Mouse (Mus musculus) testis, postnatal 10 days (tissue): ENCODE measurements around the gene Nphs2.
A peak's percentile ranks its signal among the peaks of the same experiment; 100 is the strongest.
"Not testable (repeated sequence)": the region's sequence is repeated elsewhere in the genome, so short reads cannot be mapped to it uniquely, and the experiment has no call there.

Experiments used
- DNase-seq: peaks from one replicate; pipeline ENCODE4 v3.0.0; 2021; ENCODE audit warnings: low spot score

The Nphs2 gene

DNA sequence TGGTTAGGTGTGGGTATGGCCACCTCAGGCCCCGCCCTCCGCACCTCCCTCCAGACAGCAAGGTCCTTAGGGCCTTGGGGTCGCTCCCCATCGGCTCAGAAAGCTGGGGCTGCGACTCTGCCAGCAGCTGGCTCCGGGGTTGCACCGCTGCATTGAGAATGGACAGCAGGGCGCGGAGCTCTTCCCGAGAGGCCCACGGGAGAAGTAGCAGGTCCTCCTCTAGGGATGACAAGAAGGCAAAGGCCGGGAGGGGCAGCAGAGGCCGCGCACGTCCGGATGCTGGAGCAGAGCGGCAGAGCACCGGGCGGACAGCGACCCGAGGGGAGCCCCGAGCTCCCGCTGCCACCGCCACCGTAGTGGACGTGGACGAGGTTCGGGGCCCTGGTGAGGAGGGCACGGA, at the start of gene Nphs2:
TSS of gene Nphs2 (plus strand) at position 98 of the 400 bp plus-strand sequence.
- DNase-seq = peak; percentile 49

GRCm38 (mm10) chr1:156263352-156263751, 47.2 kb upstream of the Nphs2 start:
- peak; percentile 80 for DNase-seq

GRCm38 (mm10) chr1:156263946-156264345, 46.6 kb upstream of the Nphs2 start:
- DNase-seq = no peak

- DNase-seq = not testable (repeated sequence)
These were observed 42.0 kb upstream of the Nphs2 start for GRCm38 (mm10) chr1:156268546-156268945.

GRCm38 (mm10) chr1:156270471-156270870, 40.1 kb upstream of the Nphs2 start:
- no peak for DNase-seq

DNA sequence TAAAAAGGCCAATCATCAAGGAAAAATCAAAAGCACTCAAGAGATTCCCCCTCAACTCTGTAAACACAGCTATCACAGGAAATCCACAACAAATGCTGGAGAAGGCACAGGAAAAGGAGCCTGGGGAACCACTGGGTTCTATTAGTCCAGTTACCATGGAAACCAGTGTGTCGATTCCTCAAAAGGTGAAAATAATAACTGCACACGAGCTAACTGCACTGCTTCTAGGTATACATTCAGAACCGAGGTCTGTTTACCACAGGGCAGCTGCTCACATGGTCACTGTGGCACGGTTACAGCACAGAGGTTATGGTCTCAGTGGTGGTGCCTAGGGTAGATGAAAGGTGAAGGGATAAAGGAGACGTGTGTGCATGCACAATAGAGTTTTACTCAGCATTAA, 38.9 kb upstream of the Nphs2 start:
- DNase-seq = no peak

GRCm38 (mm10) chr1:156273647-156274046, 36.9 kb upstream of the Nphs2 start:
- no peak for DNase-seq

DNA sequence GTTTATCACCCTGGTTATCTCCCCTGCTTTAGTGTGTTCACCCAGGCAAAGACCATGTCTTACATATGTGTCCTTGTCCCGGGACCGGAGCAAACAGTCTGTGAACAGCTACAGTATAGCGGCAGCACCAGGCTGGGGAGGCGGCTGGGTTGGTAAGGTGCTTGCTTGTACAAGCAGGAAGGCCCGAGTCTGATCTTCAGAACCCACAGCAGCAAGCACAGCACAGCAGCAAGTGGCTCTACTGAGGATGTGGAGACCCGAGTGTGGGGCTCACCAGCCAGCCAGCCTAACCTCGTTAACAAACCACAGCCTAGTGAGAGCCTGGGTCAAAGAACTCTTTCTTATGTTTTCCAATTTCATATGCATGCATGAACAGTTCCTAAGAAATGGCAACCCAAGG, 30.4 kb upstream of the Nphs2 start:
- no peak for DNase-seq

DNA sequence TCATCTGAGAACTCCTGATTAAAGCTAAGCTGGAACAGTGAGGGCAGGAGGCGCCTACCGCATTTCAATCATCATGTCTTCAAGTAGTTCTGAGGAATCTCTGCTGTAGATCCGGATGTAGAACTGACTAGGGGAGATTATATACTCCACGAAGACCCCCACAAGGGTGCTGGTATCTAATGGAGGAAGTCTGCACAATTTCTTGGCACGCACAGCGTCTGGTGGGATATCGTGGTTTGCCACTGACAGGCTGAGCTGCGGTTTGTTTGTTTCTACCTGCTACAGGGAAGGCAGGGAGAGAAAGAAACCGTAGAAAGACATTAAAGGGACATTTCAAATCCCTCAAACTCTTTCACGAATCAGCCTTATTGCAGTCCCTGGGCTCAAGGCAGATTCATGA, 26.3 kb upstream of the Nphs2 start:
- no peak for DNase-seq

DNA sequence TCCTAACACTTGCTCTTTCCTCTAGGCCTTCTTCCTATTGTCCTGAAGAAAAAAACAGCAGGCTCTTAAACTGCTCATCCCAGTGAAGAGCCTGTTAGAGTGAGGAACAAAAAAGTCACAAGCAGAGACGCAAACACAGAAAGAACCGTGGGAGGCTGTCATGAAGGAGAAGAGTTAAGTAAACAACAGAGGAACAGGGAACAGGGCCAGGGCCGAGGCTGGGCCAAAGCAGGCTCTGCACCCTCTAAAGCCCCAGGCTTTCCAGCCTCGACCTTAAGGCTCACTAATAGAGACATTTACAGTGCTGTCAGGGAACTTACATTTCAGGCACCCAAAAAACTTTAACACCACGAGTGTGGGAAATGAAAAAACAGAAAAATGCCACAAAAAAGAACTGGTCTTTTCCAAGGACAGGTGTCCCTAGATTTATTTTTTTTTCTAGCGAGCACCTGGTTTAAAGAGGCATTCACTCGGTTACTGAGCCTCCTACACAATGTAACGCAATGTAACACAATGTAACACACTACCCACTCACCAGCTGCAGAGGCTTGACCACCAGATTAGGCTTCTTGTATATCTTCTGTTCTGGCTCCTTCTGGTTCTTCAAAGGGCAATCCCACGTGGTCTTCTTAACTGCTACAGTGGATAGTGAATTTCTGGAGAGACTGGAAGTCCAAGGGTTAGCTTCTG, 25.5 kb upstream of the Nphs2 start:
- peak; percentile 60 for DNase-seq

GRCm38 (mm10) chr1:156285541-156285896, 25.0 kb upstream of the Nphs2 start:
- DNase-seq = peak; percentile 49

DNA sequence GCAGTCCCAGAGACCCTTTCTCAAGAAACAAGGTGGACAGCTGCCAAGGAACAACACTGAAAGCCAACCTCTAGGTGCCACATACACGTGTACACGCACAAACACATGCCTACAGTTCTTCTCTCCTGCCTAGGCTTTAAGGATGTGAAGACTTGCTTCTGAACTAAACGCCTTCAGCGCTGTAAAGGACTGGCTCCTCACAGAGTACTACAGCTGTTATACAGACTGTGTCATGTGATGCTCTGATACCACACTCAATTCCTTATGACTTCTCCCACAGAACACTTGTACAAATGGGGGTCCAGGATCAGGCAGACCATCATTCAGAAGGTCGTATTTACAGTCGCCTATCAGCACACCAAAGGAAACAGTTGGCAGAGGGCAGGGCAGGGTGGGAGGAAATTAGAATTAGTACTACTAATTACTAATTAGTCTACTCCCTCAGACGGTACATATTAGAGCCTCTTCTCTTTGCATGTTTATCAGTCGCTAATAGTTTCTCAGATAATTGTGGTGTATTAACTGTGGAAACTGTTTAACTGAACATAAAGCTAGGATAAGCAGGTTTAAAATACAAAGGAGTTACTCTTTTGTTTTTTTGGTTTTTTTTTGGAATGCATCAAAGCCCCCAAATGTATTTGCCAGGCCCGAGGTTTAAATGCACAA, 21.8 kb upstream of the Nphs2 start:
- DNase-seq = no peak

- DNase-seq = not testable (repeated sequence)
These were observed 21.3 kb upstream of the Nphs2 start for GRCm38 (mm10) chr1:156289222-156289587.

- no peak for DNase-seq
These were observed 20.5 kb upstream of the Nphs2 start for GRCm38 (mm10) chr1:156290016-156290415.

DNA sequence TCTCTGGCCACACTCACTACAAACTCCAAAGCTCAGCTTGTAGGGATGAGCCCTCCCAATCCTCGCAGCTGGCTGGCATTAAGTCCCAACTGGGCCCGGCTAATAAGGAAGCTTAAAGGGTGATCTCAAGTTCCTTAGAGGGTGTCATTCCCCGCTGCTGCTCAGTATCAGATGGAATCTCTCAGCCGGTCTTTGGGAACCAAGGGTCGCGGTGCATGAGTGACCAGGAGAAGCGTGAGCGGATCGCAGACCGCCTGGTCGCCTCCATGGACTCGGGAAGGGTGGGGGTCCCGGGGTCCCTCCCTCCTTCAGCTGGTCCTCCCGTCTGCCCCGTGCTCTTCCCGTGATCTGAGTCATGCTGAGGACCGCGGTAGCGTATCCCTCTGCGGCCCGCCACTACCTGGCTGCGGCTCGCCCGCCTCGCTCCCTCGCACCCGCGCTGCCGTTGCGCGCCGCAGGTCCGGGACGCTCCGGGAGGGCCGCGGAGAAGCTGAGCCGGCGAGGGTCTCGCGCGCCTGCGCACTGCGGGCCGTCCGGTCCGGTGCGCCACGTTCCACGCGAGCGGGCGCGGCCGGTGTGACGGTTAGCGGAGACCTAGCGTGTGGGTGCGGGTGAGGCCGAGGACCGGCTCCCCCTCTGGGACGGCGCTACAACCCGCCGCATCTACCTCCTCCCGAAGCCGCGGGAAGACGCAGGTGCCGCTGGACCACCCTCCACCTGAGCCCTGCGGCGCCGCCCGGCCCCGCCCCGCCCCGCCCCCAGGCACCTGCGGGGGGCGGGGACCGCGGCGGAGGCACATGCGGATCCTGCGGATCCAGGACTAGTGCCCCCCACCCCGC, 7.4 kb upstream of the Nphs2 start, which contains the start of gene Tdrd5:
TSS of gene Tdrd5 (minus strand) at position 754 of the 839 bp plus-strand sequence.
- DNase-seq = peak; percentile 63

GRCm38 (mm10) chr1:156308595-156308994, 1.9 kb upstream of the Nphs2 start:
- no peak for DNase-seq

DNA sequence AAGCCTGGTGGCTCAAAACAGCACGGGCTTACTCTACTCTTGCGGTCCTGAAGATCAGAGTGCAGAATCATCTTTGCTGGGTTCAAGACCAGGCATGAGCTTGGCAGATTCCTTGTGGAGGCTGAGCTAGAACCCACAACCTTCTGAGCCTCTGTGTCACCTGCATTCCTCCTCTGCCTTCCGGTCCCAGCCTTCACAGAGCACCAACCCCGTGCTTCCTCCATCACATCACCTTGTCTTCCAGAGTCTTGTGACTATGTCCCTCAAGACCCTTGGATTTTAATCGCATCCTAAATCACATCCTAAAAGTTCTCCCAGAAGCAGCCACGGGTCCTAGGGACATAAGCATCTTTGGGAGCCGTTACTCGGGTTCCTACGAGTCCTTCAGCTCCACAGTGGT, 12.6 kb downstream of the Nphs2 start:
- no peak for DNase-seq

- DNase-seq = no peak
These were observed 30.3 kb downstream of the Nphs2 start for GRCm38 (mm10) chr1:156340847-156341246.

DNA sequence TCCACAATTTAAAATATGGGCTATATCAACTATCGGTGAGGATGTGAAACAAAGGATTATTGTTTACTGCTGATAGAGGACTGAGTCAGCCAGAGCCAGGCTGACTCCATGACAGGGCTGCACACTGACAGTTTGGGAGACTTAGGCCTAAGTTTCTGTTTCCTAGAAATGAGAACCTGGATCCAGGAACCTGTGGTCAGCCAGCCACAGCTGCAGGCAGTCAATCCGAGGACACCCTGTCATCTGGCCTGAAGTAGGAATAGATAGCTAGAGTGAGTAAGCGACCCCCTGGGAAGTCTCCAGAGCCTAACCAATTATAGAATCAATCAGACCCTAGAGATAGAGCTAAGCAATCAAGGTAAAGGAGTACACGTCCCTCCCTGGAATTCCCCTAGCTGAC, 33.9 kb downstream of the Nphs2 start:
- DNase-seq = no peak

- no peak for DNase-seq
These were observed 35.1 kb downstream of the Nphs2 start for GRCm38 (mm10) chr1:156345633-156346032.

DNA sequence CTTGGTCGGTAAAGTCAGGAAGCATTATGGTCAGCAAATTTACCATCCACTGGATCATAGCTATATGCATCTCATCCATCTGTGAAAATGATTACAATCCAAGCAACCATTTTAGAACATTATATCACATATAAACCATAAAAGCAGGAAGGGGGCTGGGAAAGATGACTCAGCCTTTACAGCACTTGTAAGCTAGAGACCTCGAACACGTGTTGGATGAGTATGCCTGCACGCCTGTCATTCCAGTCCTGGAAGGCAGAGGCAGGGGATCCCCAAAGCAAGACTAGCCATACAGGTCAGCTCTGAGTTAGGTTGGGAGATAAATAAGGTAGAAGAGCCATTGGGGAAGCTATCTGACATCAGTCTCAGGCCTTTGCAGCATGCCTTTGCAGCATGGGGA, 38.5 kb downstream of the Nphs2 start:
- DNase-seq = no peak

- DNase-seq = no peak
These were observed 39.9 kb downstream of the Nphs2 start for GRCm38 (mm10) chr1:156350441-156350840.

GRCm38 (mm10) chr1:156352466-156352865, 41.9 kb downstream of the Nphs2 start:
- DNase-seq = no peak
